Mouse (Mus musculus) gastrocnemius, postnatal 4 days (tissue): ENCODE data around the gene Ctsq. TPM values are rescaled to one million over a fixed set of nuclear protein-coding genes. Genes with fewer than 3 reads are reported as not detected.
"Not testable (repeated sequence)": the region's sequence is repeated elsewhere in the genome, so short reads cannot be mapped to it uniquely, and the experiment has no call there.

Experiments used
- DNase-seq, 2 experiments: peaks; one replicate each; pipeline ENCODE4 v3.0.0; 2021 to 2022; ENCODE audit warnings: low spot score in 2 of 2, mixed read lengths in 2 of 2
- long read RNA-seq, 2 experiments: library from polyadenylated mRNA; stranded (forward); transcript quantifications; one replicate each; pipeline ENCODE4 v2.0.0; 2021
- total RNA-seq, 2 experiments: library from RNA; stranded (reverse); gene quantifications; 2 replicates each; pipeline ENCODE4 v1.2.3; 2021

The Ctsq gene
- not detected for total RNA-seq
- long read RNA-seq, experiment 1 = 0 reads
- long read RNA-seq, experiment 2 = 0 reads

DNA sequence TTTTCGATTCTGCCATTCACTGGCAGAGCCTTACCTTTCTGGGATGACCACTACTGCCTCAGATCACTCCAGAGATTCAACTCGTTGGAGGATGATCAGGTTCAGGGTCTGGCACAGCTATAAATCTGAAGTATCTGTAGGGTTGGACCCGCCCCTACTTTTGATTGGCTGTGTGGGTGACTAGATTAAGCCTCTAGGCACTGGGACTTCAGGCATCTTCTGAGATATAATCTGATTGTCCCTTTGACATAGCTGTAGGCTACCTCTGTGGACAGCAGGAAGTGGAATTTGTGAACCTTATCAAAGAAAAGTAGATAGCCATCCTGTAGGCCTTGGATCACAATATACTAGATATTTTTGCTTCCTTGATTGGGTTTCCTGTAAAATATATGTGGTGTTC lies at the start of gene Ctsq:
Ctsq (minus strand) TSS at position 101 of the 400 bp plus-strand sequence.
- DNase-seq = no peak

DNA sequence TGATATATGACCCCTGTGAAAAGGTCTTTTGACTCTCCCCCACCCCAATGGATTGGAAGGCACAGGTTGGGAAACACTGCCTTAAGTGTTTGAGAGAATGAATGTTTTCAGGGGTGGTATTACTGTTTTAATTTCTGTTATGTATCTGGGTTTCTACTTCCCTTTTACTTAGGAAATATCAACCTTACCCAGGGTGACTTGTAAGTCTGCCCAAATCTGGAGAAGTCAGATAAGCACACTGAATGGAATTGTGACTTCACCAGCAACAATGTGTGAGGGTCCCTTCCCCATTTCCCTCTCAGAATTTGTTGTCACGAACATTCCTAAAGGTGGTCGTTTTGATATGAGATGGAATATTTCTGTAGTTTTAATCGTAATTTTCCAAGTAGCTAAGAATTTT lies 17.6 kb downstream of the Ctsq start:
- DNase-seq = no peak

DNA sequence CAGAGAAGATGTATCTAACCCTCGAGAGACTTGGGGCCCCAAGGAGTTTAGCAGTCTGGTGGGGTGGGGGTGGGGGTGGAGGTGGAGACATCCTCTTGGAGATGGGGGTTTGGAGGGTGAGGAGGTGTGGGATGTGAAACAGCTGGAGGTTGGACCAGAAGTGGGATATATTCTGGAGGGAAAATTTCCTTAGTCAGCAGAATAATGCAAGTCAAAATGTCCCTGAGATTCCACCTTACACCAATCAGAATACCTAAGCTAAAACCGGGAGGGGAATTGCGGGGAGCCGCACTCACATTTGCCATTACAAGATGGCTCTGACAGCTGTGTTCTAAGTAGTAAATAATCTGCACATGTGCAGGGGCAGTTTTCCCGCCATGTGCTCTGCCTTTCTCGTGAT lies 18.6 kb downstream of the Ctsq start:
- DNase-seq = no peak

DNA sequence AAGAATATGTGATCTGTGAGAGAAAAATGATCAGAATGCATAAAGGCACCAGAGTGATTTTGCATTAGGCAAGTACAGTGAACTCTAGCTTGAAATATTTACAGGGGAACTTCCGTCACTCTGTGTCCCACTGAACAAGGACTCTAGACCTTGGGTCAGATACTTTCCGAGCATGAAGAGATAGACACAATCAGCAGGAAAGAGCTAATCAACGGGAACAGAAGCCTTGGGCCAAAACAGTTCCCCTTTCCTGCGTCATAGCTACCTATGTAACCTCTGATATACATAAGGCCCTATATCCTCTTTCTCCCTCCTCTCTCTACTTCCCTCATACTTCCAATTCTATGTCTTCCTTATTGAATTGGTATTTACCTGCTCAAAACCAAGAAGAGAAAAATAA lies 30.3 kb downstream of the Ctsq start:
- no peak for DNase-seq

DNA sequence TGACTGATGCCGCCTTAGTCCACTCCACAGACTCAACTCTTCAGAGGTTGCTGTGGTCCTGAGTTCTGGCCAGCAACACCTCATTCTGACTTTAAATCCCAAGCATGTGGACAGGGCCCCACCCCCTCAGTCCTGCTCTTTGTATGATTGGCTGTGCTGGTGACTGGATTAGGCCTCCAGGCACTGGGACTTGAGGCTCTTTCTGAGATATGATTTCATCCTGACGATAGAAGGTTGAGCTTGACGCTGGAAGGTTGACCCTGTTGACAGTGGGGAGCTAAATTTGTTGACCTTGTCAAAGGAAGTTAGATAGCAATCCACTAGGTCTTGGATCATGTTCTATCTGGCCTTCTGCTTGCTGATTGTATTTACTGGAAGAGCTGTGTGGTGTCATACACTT lies 34.6 kb downstream of the Ctsq start, which contains the start of gene Ctsj:
Ctsj (minus strand) TSS at position 101 of the 400 bp plus-strand sequence.
- DNase-seq = no peak

DNA sequence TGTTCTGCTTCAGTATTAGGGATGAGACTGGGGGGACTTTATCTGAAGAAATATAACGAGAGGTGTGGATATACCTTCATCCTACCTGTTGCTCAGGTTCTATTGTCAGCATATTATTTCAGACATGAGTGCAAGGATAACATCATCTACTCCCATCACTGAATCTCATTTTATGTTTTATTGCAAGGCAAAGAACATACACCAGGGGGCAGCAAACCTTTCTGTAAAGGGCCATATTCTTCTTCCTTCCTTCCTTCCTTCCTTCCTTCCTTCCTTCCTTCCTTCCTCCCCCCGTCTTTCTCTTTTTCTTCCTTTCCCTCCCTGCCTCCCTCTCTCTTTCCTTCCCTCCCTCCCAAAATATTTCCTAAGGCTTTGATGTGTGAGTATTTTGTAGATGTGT lies 42.8 kb downstream of the Ctsq start:
- DNase-seq = no peak

DNA sequence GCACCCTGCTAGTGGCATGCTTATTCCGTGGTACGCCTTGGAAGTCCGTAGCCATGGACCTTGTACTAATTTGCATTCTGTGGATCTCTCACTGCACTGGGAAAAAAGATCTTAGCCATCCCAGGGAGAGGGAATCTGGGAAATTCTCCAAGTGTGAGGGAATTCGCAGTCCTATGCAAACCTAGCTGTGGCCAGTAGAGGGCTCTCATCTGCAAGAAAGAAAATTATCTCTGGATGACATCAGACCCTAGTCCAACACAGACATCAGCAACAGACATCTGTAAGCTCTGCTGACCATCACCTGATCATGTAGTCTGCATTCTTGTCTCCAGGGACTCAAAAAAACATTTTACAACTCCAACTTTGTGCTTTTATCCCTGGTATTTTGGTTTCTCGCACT lies 53.5 kb downstream of the Ctsq start:
- DNase-seq = not testable (repeated sequence)

Other genes with a start within 250 kb of the Ctsq start
- gene Ctsll3, start 237.8 kb downstream of the Ctsq start, total RNA-seq = not detected
- not detected for gene 4930486L24Rik, start 176.2 kb downstream of the Ctsq start, total RNA-seq
- gene Gm49392, start 143.7 kb downstream of the Ctsq start, total RNA-seq = under 1 TPM; 0.44 to 0.47 TPM
- gene Ctla2b, start 143.2 kb downstream of the Ctsq start, total RNA-seq = 1 to 10 TPM; 3.5 to 4.6 TPM
- not detected for gene Tpbpb, start 135.8 kb downstream of the Ctsq start, total RNA-seq
- gene Gm49393, start 105.0 kb downstream of the Ctsq start, total RNA-seq = not detected
- 1 to 10 TPM; 2.0 to 2.3 TPM for gene Gm49391, start 104.1 kb downstream of the Ctsq start, total RNA-seq
- 10 to 100 TPM; 28.7 to 31.3 TPM for gene Ctla2a, start 104.0 kb downstream of the Ctsq start, total RNA-seq
- not detected for gene Tpbpa, start 98.6 kb downstream of the Ctsq start, total RNA-seq
- not detected for gene Ctsj, start 34.7 kb downstream of the Ctsq start, total RNA-seq
- gene Ctsr, start 123.6 kb upstream of the Ctsq start, total RNA-seq = not detected
- gene Cts6, start 162.8 kb upstream of the Ctsq start, total RNA-seq = not detected
- not detected for gene Cts8, start 214.7 kb upstream of the Ctsq start, total RNA-seq
- gene Gm49398, start 248.2 kb upstream of the Ctsq start, total RNA-seq = not detected